Mouse (Mus musculus) embryonic fibroblast, embryonic 13.5 days (primary cell): Measurements from ENCODE around the gene Mki67. TPM values are rescaled to one million over a fixed set of nuclear protein-coding genes. Genes with fewer than 3 reads are reported as not detected.
"Not testable (repeated sequence)": the region's sequence is repeated elsewhere in the genome, so short reads cannot be mapped to it uniquely, and the experiment has no call there.

Source experiments
- H3K27ac ChIP-seq: 2 replicates; pipeline ENCODE4 v1.5.1; 2012; ENCODE audit warnings: low read length, control low read depth, inconsistent platforms; ENCODE audit not compliant: insufficient read depth
- H3K4me1 ChIP-seq: 2 replicates; pipeline ENCODE4 v1.6.1; 2011; ENCODE audit warnings: low read length; ENCODE audit not compliant: control insufficient read depth, insufficient read depth
- H3K4me3 ChIP-seq: 2 replicates; pipeline ENCODE4 v1.5.1; 2011; ENCODE audit warnings: mild to moderate bottlenecking, control low read depth, low read length; ENCODE audit not compliant: insufficient read depth
- CTCF ChIP-seq: IDR thresholded peaks from 2 replicates; pipeline ENCODE4 v1.5.1; 2011; ENCODE audit warnings: mild to moderate bottlenecking, control low read depth, low read length, moderate library complexity, borderline replicate concordance; ENCODE audit not compliant: insufficient read depth
- POLR2A ChIP-seq: IDR thresholded peaks from 2 replicates; pipeline ENCODE4 v1.6.1; 2011; ENCODE audit warnings: low read depth, mild to moderate bottlenecking, control low read depth, low read length, moderate library complexity
- polyA plus RNA-seq: library from polyadenylated mRNA; stranded (reverse); fragments of >200 nt; gene quantifications from 2 replicates; pipeline ENCODE4 v1.2.4, GENCODE M21; 2011; ENCODE audit warnings: low read depth; ENCODE audit not compliant: missing spikeins, insufficient read length

The Mki67 gene
- polyA plus RNA-seq, 1 experiment: 120 TPM

DNA sequence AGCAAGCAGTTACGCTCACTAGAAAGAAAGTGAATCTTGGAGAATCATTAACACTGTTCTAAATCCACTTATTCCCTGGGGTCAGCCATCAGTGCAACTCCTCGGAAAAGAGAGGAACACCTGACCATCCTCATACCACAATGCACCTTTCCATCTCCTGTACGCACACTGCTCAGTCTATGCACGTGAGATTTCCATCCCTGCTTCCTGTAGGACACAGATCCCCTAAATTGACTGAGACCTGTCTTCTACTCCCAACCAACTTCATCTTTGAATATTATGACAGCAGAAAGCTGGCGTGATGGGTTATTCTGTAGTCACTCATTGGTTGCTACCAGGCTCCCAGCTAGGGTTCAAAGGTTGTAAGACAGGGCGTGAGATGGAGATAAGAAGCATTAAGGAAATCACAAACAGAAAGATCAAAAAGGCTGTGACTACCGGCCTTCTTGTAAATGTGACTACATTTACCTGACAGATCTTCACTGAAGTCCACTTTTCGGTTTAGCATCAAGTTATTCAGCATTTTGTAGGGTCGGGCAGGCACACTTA is 12.5 kb downstream of the Mki67 start:
- H3K4me1 ChIP-seq: no peaks in the 10 kb centered on the region; the same call in 1 of the 2 replicates
- no peak overlapping the region for H3K27ac ChIP-seq
- no peak overlapping the region for H3K4me3 ChIP-seq
- TF ChIP-seq POLR2A: no peak
- TF ChIP-seq CTCF: no peak

DNA sequence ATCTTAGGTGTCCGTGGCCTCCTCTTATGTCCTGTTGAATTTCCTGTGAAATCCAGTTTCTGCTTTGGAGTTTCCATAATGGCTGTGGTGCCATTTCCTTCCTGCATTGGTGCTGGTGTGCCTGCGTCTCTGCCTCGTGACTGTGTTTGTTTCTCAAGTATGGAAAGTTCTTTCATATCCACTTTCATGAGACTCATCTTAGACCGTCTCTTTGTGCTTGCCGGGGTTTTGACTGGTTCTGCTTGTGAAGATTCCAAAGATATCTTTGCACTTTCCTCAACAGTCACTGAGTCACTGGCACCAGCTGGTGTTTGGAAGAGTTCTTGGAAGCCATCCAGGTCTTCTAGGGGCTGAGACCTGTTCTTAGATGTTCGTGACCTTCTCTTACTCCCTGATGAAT is 16.8 kb downstream of the Mki67 start:
- H3K4me1 ChIP-seq: peaks cover 11% of the 10 kb centered on the region
- H3K4me3 ChIP-seq, H3K27ac ChIP-seq: not testable (repeated sequence)

DNA sequence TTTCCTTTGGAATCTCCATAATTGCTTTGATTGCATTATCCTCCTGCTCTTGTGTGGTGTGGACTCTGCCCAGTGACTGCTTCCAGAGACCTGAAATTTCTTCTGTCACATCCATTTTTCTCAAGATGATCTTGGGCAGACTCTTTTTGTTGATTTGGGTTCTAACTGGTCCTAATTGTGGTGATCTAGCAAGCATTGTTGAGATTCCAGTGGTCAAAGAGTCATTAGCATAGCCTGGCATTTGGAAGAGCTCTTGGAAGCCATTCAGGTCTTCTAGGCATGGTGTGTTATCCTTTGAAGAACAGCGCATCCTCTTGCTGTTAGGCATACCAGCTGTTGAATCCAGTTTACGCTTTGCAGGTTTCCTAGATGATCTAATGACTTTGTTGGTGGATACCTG is 17.8 kb downstream of the Mki67 start:
- Histone ChIP-seq H3K4me1 (peaks cover 11% of the 10 kb centered on the region), H3K4me3 (no peak overlapping the region), H3K27ac (no peak overlapping the region)
- TF ChIP-seq CTCF: no peak
- no peak for TF ChIP-seq POLR2A

DNA sequence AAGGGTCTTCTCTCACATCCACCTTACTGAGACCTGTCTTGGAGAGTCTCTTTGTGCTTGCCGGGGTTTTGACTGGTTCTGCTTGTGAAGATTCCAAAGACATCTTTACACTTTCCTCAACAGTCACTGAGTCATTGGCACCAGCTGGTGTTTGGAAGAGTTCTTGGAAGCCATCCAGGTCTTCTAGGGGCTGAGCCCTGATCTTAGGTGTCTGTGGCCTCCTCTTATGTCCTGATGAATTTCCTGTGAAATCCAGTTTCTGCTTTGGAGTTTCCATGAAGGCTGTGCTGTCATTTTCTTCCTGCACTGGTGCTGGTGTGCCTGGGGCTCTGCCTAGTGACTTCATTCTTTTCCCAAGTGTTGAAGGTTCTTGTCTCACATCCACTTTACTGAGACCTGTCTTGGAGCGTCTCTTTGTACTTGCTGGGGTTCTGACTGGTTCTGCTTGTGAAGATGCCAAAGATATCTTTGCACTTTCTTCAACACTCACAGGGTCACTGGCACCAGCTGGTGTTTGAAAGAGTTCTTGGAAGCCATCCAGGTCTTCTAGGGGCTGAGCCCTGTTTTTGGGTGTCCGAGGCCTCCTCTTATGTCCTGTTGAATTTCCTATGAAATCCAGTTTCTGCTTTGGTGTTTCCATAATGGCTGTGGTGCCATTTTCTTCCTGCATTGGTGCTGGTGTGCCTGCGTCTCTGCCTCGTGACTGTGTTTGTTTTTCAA is 19.0 kb downstream of the Mki67 start:
- not testable (repeated sequence) for H3K27ac ChIP-seq, H3K4me3 ChIP-seq
- peaks cover 11% of the 10 kb centered on the region for H3K4me1 ChIP-seq

DNA sequence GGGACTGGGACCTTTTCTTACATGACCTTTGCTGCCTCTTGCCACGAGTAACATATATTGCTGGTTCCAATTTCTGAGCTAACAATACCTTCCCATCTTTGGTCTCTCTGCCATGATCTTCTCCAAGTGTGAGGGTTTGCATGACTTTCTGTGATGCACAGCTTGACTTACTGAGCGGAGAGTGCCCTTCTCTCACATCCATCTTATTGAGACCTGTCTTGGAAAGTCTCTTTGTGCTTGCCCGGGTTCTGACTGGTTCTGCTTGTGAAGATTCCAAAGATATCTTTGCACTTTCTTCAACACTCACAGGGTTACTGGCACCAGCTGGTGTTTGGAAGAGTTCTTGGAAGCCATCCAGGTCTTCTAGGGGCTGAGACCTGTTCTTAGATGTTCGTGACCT is 20.0 kb downstream of the Mki67 start:
- H3K4me1 ChIP-seq: peaks cover 11% of the 10 kb centered on the region
- H3K4me3 ChIP-seq: no peak overlapping the region
- no peak for TF ChIP-seq CTCF
- no peak for TF ChIP-seq POLR2A
- H3K27ac ChIP-seq: no peak overlapping the region

DNA sequence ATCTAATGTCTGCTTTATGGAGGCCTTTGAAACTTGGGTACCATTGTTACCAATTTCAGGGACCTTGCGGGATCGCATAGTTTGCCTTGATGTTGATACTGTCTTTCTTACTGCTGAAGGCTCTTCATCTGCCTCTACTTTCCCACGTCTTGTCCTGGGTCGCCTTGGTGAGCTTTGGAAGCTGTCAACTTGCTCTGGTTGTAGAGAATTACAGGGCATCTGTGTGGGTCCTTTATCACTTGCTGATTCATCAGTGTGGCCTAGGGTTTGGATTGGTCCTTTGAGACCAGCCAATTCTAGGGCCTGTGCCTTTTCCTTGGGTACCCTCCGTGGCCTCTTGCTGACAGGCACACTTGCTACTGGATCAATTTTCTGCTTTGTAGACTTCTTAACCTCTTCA is 21.4 kb downstream of the Mki67 start:
- H3K4me3 ChIP-seq: no peak overlapping the region
- peaks cover 11% of the 10 kb centered on the region for H3K4me1 ChIP-seq
- no peak overlapping the region for H3K27ac ChIP-seq
- TF ChIP-seq CTCF (no peak), POLR2A (no peak)

DNA sequence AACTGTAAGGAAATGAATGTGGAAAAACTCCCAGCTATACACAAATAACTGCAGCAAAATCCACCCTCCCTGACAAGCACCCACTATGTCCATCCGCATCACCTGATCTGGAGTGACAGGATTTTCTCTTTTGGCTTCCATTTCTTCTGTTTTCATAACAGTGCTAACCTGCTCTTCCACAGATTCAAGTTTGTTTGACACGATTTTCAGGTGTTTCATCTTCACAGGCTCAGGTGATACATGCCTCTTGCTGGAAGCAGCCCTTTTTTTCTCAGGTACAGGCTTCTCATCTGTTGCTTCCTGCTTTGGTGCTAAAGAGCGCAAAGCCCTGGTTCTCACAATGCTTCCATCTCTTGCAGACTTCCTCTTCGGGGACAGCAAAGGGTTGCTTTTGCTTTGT is 22.0 kb downstream of the Mki67 start:
- Histone ChIP-seq H3K4me1 (peaks cover 11% of the 10 kb centered on the region), H3K27ac (no peak overlapping the region), H3K4me3 (no peak overlapping the region)
- TF ChIP-seq CTCF (no peak), POLR2A (no peak)

DNA sequence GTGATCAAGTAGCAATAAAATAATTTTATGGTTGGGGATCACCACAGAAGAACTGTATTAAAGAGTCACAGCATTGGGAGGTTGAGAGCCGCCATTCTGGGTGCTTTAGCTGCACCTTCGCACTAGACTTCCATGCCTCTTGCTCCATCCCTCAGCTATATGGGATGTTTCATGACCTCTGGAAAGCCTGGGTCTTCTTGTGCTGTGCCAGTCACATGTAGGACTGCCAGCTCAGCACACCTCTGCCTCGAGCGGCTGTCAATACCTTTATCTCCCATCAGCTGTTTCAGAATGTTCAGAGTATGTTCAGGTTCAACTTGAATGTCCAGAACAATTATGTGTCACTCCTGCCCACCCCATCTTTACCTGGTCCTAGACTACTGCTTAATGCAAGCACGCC is 24.2 kb downstream of the Mki67 start:
- TF ChIP-seq CTCF: no peak
- Histone ChIP-seq H3K4me3 (no peak overlapping the region), H3K27ac (no peak overlapping the region), H3K4me1 (no peaks in the 10 kb centered on the region)

DNA sequence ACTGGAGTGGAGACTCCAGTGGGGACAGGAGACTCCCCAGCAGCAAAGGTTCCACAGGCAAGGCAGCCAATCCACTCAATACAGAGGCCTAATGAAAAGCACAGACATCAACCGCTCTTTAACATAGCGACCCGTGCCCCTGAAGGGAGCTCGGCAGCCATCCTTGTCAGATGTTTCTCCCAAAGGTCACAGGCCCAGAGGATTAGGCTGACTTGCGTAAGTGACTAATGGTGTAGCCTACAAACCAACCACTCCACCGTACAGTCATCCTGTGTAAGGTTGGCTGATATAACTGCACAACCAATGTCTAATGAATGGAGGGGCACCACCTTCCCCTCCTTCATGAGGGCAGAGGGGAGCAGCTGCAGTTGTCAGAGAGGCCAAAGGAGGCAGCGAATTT is 26.8 kb downstream of the Mki67 start:
- no peak for TF ChIP-seq CTCF
- Histone ChIP-seq H3K4me3 (no peak overlapping the region), H3K4me1 (no peaks in the 10 kb centered on the region), H3K27ac (no peak overlapping the region)

DNA sequence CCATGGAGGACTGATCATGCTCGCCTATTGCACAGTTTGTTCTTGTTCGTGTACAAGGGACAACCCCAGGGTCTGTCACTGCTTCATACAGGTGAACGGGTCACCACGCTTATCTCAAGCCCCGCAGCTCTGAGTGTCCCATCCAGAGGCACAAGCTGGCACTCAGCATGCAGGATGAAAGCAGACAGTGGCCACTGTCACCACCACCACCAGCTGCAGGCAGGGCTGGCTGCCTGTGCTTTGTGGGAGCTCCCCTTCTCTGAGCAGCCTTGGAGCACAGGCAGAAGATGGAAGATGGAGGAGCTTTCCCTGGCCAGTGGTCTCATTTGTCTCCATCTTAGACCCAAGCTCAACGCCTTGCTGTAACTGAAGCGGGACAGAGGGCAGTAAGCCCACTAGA is 31.2 kb downstream of the Mki67 start:
- no peak for TF ChIP-seq CTCF
- H3K4me1 ChIP-seq: no peaks in the 10 kb centered on the region
- no peak overlapping the region for H3K4me3 ChIP-seq
- no peak overlapping the region for H3K27ac ChIP-seq

DNA sequence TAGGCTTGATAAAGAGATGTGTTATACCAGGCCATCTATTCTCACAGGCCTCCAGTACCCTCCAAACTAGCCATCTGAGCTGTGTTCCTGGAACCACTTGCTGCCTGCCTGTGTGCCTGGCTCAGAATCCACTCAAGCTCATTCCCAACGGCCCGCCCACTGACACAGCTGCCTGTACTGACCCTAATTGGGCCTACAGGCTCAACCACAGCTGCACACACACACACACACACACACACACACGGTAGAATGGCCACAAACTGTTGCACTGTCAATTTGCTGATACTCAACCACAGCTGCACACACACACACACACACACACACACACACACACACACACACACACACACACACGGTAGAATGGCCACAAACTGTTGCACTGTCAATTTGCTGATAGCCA is 32.1 kb downstream of the Mki67 start:
- H3K4me1 ChIP-seq, H3K4me3 ChIP-seq, H3K27ac ChIP-seq: not testable (repeated sequence)
